Mouse (Mus musculus) telencephalon, adult 2 months (tissue): Measurements from ENCODE around the gene Xylb.
A peak's percentile ranks its signal among the peaks of the same experiment; 100 is the strongest.

Experiments used
- DNase-seq: peaks from one replicate; pipeline ENCODE4 v3.0.0-alpha.2; 2011; ENCODE audit warnings: low read depth, low spot score

Gene Xylb

DNA sequence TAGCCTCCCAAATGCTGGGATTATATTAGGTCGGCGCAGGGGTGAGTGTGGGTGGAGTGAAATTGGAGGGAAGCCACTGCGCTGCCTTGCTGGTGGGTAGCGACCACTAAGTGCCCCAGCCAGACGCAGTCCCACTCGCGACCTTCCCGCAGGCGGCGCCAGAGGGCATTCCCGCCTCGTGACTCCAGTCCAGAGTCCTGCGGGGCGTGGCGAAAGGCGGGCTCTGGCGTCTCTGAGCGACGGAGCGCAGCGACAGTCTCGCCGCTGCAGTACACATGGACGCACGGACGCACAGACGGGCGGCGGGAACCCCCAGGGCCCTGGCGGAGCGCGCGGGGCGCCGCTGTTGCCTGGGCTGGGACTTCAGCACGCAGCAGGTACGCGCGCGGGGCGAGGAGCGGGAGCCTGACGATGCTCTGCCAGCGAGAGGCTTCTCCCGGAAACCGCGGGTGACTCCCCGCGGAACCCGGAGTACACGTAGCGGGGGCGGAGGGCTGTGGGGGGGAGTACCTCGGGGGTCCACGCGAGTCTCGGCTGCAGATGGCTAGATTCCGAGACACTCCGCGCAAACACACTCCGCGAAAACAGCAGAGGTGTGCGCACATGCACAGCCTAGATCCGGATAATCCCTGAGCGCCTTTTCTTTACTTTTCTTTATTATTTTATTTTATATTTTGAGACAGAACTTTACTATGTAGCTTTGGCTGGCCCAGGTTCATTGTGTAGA lies at the start of gene Xylb:
Xylb (plus strand) TSS at position 51 of the 727 bp plus-strand sequence.
- peak; percentile 52 for DNase-seq

DNA sequence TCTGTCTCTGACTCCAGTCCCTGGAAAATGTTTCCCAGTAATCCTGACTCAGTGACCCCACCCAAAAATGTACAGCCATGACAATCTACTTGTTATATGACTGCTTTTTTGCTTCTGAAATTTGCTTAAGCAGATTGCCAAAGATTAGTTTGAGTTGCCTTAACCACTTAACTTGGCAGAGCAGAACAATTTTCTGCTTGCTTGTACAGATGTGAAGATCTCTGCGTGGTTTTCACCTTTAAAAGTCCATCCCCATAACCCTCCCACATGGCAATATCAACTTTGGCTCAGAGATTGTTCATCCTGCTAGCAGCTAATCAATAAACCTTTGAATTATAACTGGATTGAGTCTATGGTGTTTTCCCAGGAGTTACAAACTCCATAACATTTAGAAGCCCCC lies 48.1 kb upstream of the Xylb start:
- no peak for DNase-seq

DNA sequence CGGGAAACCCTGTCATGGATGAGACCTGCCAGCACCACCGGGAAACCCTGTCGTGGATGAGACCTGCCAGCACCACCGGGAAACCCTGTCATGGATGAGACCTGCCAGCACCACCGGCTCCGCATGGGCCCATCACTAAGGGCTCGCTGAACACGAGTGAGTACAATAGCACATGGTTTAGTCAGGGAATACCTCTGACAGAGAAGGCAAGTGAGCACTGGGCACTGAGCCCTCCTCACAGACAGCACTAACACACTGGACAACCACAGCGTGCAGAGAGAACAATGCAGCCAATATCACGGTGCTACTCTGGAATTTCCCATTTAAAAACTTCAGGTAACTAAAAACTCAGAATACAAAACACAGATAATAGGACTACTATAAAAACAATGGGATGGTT lies 44.1 kb upstream of the Xylb start:
- DNase-seq: no peak

DNA sequence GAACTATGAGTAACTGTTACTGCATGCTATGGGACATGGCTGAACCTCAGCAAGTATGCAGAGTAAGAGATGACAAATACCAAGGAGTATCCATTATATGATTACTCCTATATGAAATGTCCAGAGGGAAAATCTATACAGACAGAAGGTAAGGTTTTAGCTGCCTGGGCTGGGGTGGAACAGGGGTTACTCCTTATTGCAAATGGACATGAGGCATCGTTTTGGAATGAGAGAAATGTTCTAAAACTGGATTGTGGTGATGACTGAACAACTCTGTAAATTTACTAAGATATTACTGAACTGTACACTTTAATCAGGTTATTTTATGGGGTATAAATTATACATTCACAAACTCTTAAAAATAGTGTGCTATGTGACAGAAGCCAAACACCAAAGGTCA lies 38.3 kb upstream of the Xylb start:
- DNase-seq: no peak

DNA sequence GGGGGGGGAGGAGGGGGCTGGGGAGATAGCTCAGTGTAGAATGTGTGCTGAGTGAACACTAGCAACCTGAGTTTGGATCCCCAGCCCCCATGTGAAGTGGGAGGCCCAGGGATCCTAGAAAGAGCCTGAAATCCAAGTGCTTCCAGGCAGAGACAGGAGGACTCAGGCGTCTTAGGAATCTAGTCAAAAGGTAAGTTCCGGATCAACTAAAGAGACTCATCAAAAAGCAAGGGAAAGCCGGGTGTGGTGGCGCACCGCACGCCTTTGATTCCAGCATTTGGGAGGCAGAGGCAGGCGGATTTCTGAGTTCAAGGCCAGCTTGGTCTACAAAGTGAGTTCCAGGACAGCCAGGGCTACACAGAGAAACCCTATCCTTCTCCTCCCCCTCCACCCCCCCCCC lies 36.7 kb upstream of the Xylb start:
- no peak for DNase-seq

DNA sequence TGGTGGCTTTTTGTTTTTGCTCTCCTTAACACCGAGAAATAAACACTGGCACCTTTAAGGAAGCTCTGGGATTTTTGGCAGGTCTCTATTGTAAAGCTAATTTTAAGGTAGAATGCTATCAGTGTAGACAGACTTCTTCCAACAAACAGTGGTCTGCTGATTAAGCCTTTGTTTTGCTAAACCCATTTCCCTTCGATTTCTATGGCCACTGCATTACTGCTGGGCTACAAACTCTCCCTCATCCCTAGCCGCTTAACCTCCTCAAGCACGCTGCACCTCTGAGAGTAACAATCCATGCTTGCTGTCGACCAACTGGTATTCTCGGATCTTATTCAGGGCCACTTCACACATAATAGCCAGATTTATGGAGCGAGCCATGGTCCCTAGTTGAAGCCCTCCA lies 36.2 kb upstream of the Xylb start:
- no peak for DNase-seq

DNA sequence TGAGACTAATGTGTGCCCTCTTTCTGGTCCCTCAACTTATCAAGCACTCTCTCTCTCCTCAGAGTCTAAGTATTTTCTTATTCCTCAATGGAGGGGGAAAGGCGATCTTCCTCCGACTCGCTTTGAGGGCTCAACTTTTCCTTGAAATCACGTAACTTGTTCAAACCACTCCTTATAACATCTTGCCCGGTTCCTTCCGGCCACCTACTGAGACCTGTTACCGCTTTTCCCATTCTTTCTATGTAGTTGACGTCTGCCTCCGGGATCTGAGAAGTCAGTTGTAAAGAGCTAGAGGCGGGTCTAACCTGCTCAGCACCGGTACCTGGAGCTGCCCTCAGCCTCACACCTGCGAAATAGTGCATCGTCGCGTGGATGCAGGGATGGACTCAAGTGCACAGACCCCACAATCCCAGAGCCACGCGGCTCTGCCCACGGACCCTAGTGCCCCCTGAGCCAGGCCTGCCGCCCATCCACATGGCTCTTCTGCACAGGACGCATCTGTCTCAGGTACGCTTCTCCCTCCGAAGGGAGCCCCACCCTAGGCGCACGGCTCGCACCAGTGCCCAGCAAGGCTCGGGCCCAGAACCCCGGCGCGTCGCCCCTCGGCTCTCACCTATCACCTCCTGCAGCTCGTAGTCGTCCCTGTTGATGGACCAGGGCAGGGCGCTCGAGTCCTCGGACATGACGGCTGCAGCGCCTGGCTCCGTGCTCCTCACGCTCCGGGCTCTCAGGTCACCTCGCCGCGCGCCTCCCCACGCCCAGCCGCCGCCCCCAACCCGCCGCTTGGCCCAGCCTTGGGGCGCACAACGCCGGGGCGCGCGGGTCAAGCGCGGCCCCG lies 35.6 kb upstream of the Xylb start:
- no peak for DNase-seq

DNA sequence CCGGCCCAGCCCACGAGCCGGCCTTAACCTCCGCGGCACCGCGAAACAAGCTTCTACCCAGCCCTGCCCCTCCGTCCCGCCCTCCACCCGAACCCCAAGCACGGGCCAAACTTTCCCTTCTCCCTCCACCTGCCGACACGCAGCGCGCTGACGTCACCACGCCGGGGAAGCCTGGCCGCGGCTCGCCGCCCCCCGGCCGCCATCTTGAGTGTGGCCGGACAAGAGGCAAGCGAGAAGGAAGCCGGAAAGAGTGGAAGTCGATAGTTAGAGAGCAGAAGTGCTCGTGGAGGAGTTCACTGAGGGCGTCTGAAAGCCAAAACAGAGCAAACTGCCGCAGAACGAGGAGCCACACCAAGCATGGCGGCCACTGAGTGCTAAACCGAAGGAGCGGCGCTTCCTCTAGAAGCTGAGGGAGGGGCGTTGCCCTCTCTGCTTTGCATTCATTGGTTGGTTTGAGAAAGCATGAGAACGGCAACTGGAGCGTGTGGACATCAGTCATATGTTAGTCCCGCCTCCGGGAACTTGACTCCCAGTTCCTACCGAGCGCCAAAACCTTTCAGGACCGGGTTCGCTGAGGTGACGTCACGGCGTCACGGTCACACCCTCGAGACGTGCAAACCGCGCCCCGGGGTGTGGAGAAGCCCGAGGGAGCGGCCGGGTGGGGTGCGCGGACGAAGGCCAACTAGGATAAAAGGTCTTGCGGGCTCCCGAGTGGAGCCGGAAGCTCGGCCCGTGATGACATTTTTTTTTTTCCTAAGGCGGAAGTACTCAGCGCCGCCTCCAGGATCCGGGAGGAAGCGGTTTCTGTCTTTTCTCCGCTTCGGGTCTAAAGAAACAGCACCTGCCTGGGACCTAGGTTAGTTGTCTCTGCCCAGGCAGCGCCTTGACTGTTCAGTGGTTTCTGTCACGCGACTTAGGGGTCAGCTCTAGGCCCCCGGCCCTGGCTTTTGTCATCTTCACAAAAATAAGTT lies 34.6 kb upstream of the Xylb start, which contains the start of gene Oxsr1:
Oxsr1 (minus strand) TSS at position 139 of the 971 bp plus-strand sequence.
- DNase-seq: peak; percentile 100

DNA sequence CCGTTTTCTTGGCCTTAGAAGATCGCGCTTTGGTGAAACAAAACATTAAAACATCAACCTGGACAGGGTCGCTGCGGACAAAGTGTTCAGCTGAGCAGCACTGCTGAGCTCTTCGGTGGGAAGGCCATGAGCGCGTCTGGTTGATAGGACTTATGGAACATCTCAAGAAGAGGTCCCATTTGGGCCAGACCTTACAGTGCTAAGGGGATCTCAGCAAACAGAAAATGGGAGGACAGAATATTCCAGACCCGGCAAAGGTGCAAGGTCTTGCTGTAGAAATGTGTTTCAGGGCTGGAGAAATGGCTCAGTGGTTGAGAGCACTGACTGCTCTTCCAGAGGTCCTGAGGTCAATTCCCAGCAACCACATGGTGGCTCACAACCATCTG lies 33.9 kb upstream of the Xylb start:
- DNase-seq: no peak

DNA sequence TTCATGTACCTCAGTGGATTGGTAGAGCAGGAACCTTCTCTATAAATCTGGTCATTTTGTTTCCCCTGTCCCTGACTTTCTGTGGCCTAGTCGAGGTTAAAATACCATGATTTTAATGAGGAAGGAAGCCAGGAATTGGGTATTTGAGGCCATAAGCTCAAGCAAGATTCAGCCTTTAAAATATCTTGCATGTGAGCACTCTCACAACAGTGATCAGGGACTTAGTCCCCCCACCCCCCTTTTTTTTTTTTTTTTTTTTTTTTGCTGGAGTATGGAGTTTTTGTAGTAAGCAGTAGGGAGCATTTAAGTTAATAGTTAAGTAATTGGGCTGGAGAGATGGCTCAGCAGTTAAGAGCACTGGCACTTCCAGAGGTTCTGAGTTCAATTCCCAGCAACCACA lies 33.1 kb upstream of the Xylb start:
- DNase-seq: no peak

DNA sequence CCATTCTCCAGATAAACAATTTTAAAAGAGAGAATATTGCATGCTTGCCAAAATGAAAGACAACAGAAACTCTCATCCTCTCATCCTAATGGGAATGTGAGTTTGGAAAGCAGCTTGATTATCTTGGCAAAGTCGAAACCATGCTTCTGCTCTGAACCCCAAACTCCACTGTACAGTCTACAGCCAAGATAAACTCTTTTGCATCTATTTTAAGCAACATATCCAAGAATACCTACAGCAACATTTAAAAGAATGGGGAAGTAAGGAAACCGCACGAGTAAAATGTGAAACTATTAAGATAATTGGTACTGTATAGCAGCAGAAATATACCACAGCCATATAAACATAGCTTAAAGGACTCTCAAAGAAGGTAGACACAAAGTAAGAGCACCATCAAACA lies 28.7 kb upstream of the Xylb start:
- no peak for DNase-seq

DNA sequence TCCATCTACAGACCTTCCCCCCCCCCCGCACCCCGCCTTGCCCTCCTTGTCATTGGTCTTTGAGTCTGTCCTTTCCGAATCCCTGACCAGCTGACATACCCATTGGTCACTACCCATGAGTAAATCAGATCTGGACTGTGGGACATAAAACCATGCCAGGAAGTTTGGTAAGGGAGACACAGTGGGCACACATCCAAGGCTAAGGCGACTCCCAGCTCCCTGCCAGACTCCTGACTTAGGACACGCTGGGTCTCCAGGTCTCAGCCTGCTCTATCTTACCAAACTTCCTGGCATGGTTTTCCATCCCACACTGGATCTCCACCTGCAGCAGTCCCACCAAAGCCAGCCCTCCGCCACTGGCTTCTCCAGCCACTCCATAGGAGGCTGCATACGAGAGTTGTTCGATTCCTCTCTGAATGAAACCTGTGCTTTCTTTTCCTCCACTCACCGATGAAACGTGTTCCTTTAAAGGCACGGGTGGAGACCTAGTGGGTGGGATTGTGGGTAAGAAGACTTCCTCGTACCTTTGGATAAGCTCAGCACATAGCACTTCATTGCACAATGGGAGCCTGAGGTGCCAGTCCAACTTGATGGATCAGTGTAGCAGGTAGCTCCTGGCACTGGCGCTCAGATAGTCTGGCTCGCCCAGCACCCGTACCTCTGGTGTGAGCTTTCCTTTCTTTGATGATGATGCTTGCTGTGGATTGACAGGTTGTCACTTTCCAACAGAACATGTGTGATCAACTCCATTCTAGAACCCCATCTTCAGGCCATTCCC lies 26.8 kb upstream of the Xylb start:
- no peak for DNase-seq

DNA sequence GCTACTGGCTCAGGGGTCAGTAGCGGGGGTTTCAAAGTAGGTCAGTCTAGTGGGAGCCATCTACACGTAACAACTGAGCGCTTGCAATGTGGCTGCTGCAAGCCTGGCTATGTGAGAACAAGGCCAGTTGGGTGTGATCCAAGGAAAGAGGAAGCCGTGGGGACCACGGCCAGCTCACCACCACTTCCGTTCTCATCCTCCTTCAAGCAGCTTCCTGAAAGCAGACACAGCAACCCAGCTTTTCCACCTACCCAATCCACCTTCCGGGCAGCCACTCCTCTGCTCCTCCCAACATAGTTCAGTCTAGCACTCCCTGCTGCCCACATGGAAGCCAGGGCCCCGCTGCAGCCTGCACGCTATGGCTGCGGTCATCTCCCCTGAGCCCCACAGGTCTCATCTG lies 22.9 kb upstream of the Xylb start:
- DNase-seq: no peak

DNA sequence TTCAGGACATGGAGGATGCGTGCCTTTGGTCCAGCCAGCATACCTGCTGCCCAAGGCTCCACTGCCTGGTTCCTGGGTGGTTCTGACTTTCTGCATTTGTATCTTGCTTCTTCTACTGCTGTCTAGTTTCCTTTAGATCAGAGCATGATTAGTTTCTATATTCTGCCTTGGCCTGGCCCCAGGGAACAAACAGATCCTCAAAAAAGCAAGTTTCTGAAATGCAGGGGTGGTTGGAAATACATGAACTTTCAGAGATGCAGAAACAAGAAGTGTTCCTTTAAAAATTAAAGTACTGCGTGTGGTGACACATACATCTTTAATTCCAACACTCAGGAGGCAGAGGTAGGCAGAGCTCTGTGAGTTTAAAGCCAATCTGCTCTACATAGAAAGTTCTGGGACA lies 22.3 kb upstream of the Xylb start:
- DNase-seq: peak; percentile 46

DNA sequence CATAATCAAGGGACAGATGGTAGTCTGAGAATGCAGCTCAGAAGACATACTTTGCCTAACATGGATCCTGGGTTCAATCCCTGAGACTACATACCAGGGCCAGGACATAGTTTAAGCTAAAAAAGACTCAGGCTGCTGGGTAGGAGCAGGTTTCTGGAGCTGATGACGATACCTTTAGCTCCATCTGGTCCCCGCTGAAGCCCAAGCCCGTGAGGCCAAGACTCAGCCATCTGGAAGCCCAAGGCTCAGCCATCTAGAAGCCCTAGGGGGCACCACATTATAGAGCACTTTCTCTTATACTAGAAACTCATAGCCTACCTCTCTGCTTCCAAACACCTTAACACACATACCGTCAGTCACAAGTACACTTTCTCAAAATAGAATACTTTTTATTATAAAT lies 21.6 kb upstream of the Xylb start:
- DNase-seq: no peak

DNA sequence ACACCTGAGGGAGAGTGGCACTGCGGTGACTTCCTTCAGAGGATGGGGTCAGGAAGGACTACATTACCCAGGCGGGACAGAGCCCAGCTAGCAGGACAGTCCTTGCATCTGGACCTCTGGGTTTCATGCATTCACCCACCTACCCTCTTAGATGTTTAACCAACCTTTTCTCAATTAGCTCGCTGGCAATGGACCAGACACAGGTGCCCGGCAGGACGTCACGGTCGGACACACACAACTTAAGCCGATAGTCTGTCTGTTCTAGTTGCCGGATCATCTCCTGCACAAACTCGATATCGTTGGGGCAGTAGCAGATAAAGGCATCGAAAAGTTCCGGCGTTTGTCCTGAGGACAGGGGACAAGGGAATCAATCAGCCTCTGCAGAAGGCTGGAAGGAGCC lies 19.3 kb upstream of the Xylb start:
- DNase-seq: no peak

DNA sequence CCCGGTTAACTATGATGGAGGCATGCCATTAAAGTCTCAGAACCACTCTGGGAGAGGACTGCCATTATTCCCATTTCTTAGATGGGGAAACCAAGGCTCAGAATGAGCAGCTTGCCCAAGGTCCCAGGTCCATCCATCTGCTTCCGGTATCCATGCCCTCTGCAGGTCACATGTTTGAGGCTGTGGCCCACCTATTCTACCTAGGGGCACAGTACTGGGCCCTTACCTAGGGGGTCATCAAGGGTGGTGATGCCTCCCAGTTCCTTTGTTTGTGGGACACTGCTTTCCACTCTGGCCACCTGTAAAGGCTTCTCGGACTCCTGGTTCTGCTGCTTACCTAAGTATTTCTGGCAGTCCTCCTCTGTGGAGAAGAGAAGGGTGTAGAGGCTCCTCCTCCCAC lies 18.8 kb upstream of the Xylb start:
- DNase-seq: no peak

DNA sequence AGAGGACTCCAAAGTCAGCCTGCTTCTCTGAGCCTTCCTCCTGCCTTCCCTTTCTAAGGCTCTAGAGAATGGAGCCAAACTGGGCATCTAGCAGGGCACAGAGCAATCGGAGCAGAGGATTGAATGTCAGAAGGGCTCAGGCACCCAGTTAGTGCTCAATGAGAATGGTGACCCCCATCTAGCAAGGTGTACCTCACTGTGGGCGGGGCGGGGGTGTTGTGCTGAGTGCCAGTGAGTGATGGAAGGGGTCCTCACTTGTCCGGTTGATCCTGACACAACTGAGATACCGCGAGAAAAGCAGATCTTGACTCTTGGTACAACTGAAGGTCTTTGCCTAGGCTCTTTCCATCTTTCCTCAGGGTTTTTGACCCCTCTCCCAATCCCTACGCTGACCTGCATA lies 18.1 kb upstream of the Xylb start:
- no peak for DNase-seq

DNA sequence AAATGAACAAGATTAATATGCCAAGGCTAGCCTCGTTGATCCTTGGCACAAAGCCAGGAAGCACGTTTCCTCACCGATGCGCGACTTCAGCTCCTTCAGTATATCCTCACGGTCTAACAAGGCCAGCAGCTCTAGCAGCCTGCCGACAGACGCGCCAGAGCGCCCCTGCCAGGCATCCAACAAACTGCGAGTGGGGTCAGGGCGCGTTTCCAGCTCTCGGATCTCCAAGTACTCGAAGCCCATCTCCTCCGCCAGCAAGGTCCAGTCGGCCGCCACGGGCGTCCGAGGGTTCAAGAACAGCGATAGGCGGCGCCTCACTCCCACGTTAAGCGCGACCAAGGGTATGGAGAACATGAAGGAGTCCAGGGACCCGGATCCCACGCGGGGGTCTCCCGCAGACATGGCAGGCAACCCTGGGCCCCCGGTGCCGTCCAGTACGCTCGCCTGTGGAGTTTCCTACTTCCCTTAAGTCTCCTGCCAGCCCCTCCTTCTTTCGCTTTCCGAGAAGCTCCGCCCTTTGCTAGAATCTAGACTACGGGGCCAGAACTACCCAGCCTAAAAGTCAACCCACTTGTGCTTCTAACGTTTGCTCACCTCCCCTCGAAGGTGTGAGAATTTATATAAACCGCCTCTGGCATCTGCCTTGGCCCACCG lies 17.5 kb upstream of the Xylb start, which contains the start of gene Acaa1a:
Acaa1a (plus strand) TSS at position 119 of the 654 bp plus-strand sequence.
- DNase-seq: no peak

DNA sequence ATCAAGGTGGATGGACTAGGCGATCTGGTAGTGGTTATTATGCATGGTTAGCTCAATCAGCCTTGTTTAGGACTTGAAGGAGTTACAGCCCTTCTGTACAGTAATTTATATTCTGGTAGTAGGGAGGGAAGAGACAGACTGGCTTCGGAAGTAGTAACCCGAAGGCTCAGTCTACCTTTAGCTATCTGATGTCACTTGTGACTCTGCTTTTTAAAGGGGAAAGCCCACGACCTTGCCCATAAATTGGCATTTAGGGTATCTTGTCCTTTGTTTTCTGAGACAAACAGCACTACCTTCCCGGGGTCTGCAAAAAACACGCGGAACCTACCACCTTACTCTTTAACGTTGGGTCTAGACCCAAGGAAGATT lies 17.0 kb upstream of the Xylb start:
- no peak for DNase-seq
